Mouse (Mus musculus): ENCODE measurements around the gene Rgs14.

DNA sequence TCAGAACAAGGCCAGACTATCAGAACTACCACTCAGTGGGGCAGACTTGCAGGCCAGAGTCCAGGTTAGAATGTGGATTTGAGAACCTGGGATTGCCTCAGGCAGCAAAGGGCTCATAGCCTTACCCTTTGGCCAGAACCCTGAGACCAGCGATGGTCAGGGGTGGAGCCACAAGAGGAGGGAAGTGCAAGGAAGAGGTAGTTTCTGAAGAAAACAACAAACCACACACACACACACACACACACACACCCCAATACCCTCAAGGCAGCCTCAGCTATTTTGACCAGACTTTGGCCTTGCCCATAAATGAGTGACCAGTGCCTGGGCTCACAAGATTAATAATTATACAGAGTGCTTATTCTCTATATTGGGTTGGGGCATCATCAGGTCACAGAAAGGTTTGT, 22.1 kb downstream of the Rgs14 start:
- TF ChIP-seq CTCF (IDR thresholded peaks at IDR 0.05; ENCODE audit: low read depth, low read length) (no peak), POLR2A (IDR thresholded peaks at IDR 0.05; ENCODE audit: borderline replicate concordance, low read depth, low read length) (no peak)

All from bone marrow macrophage, adult 2 months (primary cell).